Mouse (Mus musculus) adrenal gland, postnatal 10 days (tissue): ENCODE measurements around the gene Man2b2. TPM values are rescaled to one million over a fixed set of nuclear protein-coding genes. Genes with fewer than 3 reads are reported as not detected.

ENCODE experiments used
- DNase-seq: peaks from one replicate; pipeline ENCODE4 v3.0.0; 2021; ENCODE audit warnings: mixed read lengths
- long read RNA-seq, 2 experiments: library from polyadenylated mRNA; stranded (forward); transcript quantifications; one replicate each; pipeline ENCODE4 v2.0.0; 2021
- total RNA-seq, 2 experiments: library from RNA; stranded (reverse); gene quantifications; 2 replicates each; pipeline ENCODE4 v1.2.3; 2021

Man2b2 gene
- total RNA-seq: 10 to 100 TPM; 37.5 TPM
- long read RNA-seq, experiment 1, transcript Man2b2-201 (19 exons, 3,330 nt): major isoform, 9 of 20 reads
- long read RNA-seq, experiment 1, partial matches to known transcripts: 11 of 20 reads
- long read RNA-seq, experiment 1, other reads (novel, unspliced or antisense): 0 of 20 reads
- long read RNA-seq, experiment 2, transcript Man2b2-201 (19 exons, 3,330 nt): major isoform, 17 of 27 reads
- long read RNA-seq, experiment 2, partial matches to known transcripts: 6 of 27 reads
- long read RNA-seq, experiment 2, other reads (novel, unspliced or antisense): 4 of 27 reads

- peak; percentile 96 for DNase-seq
Observed at GRCm38 (mm10) chr5:36829913-36830879, at the start of gene Man2b2. Gene Man2b2, minus strand, starts transcription at chr5:36830653.

GRCm38 (mm10) chr5:36878801-36879200 is 48.3 kb upstream of the Man2b2 start:
- DNase-seq: no peak

- DNase-seq: no peak
Observed at GRCm38 (mm10) chr5:36877641-36878040, 47.2 kb upstream of the Man2b2 start.

GRCm38 (mm10) chr5:36876777-36877396 is 46.4 kb upstream of the Man2b2 start:
- DNase-seq: no peak

- DNase-seq: no peak
Observed at GRCm38 (mm10) chr5:36875956-36876355, 45.5 kb upstream of the Man2b2 start.

GRCm38 (mm10) chr5:36870916-36871315 is 40.5 kb upstream of the Man2b2 start:
- DNase-seq: no peak

GRCm38 (mm10) chr5:36869578-36870236 is 39.3 kb upstream of the Man2b2 start:
- peak; percentile 36 for DNase-seq

- DNase-seq: peak; percentile 23
Observed at GRCm38 (mm10) chr5:36869186-36869577, 38.7 kb upstream of the Man2b2 start.

GRCm38 (mm10) chr5:36868266-36869090 is 38.0 kb upstream of the Man2b2 start, which contains the start of gene Ppp2r2c:
Gene Ppp2r2c, plus strand, starts transcription at chr5:36868513.
- no peak for DNase-seq

- DNase-seq: no peak
Observed at GRCm38 (mm10) chr5:36867561-36867960, 37.1 kb upstream of the Man2b2 start.

- DNase-seq: no peak
Observed at GRCm38 (mm10) chr5:36866701-36867250, 36.3 kb upstream of the Man2b2 start.

- DNase-seq: no peak
Observed at GRCm38 (mm10) chr5:36861084-36861483, 30.6 kb upstream of the Man2b2 start.

GRCm38 (mm10) chr5:36857546-36857945 is 27.1 kb upstream of the Man2b2 start:
- DNase-seq: no peak

GRCm38 (mm10) chr5:36856529-36856928 is 26.1 kb upstream of the Man2b2 start:
- no peak for DNase-seq

- DNase-seq: no peak
Observed at GRCm38 (mm10) chr5:36855180-36855579, 24.7 kb upstream of the Man2b2 start.

GRCm38 (mm10) chr5:36851572-36851971 is 21.1 kb upstream of the Man2b2 start:
- DNase-seq: no peak

GRCm38 (mm10) chr5:36844490-36844889 is 14.0 kb upstream of the Man2b2 start:
- no peak for DNase-seq

- no peak for DNase-seq
Observed at GRCm38 (mm10) chr5:36841701-36842100, 11.2 kb upstream of the Man2b2 start.

- no peak for DNase-seq
Observed at GRCm38 (mm10) chr5:36840092-36840491, 9.6 kb upstream of the Man2b2 start.

- DNase-seq: no peak
Observed at GRCm38 (mm10) chr5:36839602-36840001, 9.1 kb upstream of the Man2b2 start.

GRCm38 (mm10) chr5:36839032-36839431 is 8.6 kb upstream of the Man2b2 start:
- no peak for DNase-seq
